Comparison of ENCODE assay signal across 8 mouse cellular contexts in genomic region chr2:127889432-127889831, GRCm38 (mm10). TPM values are rescaled to one million over a fixed set of nuclear protein-coding genes. Genes with fewer than 3 reads are reported as not detected.
DNase-seq lines count a peak whose midpoint lies in the region; ATAC-seq and TF ChIP-seq lines count a peak whose summit lies in the region.

No protein-coding gene starts in this region.

- peak; percentile 99 for TF ChIP-seq CTCF in hindbrain, postnatal 0 days (IDR thresholded peaks at IDR 0.05; ENCODE audit: low read depth)

- no peaks in the 10 kb centered on the region for H3K36me3 ChIP-seq in hindbrain, postnatal 0 days (ENCODE audit: insufficient read depth, low read length)

- H3K4me2 ChIP-seq in hindbrain, postnatal 0 days (ENCODE audit: low read depth, low read length), result no peak overlapping the region

- peaks cover 5% of the 10 kb centered on the region; the same call in 1 of the 2 replicates for H3K27me3 ChIP-seq in hindbrain, postnatal 0 days (ENCODE audit: insufficient read depth, low read length)

- ATAC-seq in hindbrain, postnatal 0 days, result peak; percentile 79; the same call in 1 of the 2 replicates
- peak; percentile 82 for ATAC-seq in megakaryocyte-erythroid progenitor cell, adult 5-6 weeks (replicated peaks; ENCODE audit: low FRiP score, low TSS enrichment, poor library complexity, severe bottlenecking)

- peak; percentile 42 for DNase-seq in WW6 (ENCODE audit: low read depth, low spot score)
- peak; percentile 94 to 96 for DNase-seq in cerebellum, postnatal 10 days
- peak; percentile 67 to 90 for DNase-seq in frontal cortex, postnatal 14 days (ENCODE audit: low spot score in 2 of 2)
- DNase-seq in hindbrain, postnatal 0 days (ENCODE audit: low spot score), result peak; percentile 91
- peak; percentile 67 for DNase-seq in left cerebral cortex, adult 11 months (ENCODE audit: low spot score)
- DNase-seq in right cerebral cortex, postnatal 14 days, result peak; percentile 84
- DNase-seq in urinary bladder, postnatal 25 days (ENCODE audit: low spot score), result peak; percentile 90

- H3K9ac ChIP-seq in hindbrain, postnatal 0 days (replicated peaks; ENCODE audit: low read length), result no peak overlapping the region

- no peaks in the 10 kb centered on the region for H3K4me1 ChIP-seq in hindbrain, postnatal 0 days (ENCODE audit: insufficient read depth, low read length)

- no peaks in the 10 kb centered on the region for H3K9me3 ChIP-seq in hindbrain, postnatal 0 days (ENCODE audit: low read length)

- H3K4me3 ChIP-seq in hindbrain, postnatal 0 days (ENCODE audit: low read length), result no peak overlapping the region

- H3K27ac ChIP-seq in hindbrain, postnatal 0 days, result no peak overlapping the region

- WGBS in hindbrain, postnatal 0 days, result 5% methylated on average over 6 of the region's 6 CpGs

RNA-seq across cellular contexts. Expression of gene Acoxl, which starts 50.8 kb away (rescaled TPM):
- 0.47 TPM in 1 of 2 replicates, not detected in the other for total RNA-seq in hindbrain, postnatal 0 days (2014; rRNA removed)
- 0.19 and 0.29 TPM in 2 replicates for polyA plus RNA-seq in hindbrain, postnatal 0 days (2015; fragmentation: Nextera tagmentation; extraction: Ambion mirVana)
- total RNA-seq in megakaryocyte-erythroid progenitor cell, adult 5-6 weeks (2014; fragmentation: Nextera tagmentation), result 0.87 TPM in 1 of 2 replicates, not detected in the other
- total RNA-seq in megakaryocyte-erythroid progenitor cell, adult 5-6 weeks (2017), result 0.75 TPM in 1 of 2 replicates, not detected in the other

RNA-seq across cellular contexts. Expression of gene Bub1, which starts 57.8 kb away (rescaled TPM):
- 5.5 and 9.1 TPM in 2 replicates for total RNA-seq in hindbrain, postnatal 0 days (2014; rRNA removed)
- polyA plus RNA-seq in hindbrain, postnatal 0 days (2015; fragmentation: Nextera tagmentation; extraction: Ambion mirVana), result 6.2 and 7.5 TPM in 2 replicates
- 36.4 and 51.6 TPM in 2 replicates for total RNA-seq in megakaryocyte-erythroid progenitor cell, adult 5-6 weeks (2014; fragmentation: Nextera tagmentation)
- 43.2 and 48.8 TPM in 2 replicates for total RNA-seq in megakaryocyte-erythroid progenitor cell, adult 5-6 weeks (2017)

Comparison
In these comparisons a context has a peak if more than half of its experiments do, and no peak if none do; other contexts are left out.
1. DNase-seq: peak in every context shown above with its lines; median percentile 95 in cerebellum, postnatal 10 days; 91 in hindbrain, postnatal 0 days; 90 in urinary bladder, postnatal 25 days; 84 in right cerebral cortex, postnatal 14 days; 78 in frontal cortex, postnatal 14 days; 67 in left cerebral cortex, adult 11 months; 42 in WW6.